Mouse (Mus musculus) embryonic fibroblast, embryonic 13.5 days (primary cell): Measurements from ENCODE around the gene Cdca3. TPM values are rescaled to one million over a fixed set of nuclear protein-coding genes. Genes with fewer than 3 reads are reported as not detected.

Experiments
- H3K27ac ChIP-seq: 2 replicates; pipeline ENCODE4 v1.5.1; 2012; ENCODE audit warnings: low read length, control low read depth, inconsistent platforms; ENCODE audit not compliant: insufficient read depth
- H3K4me1 ChIP-seq: 2 replicates; pipeline ENCODE4 v1.6.1; 2011; ENCODE audit warnings: low read length; ENCODE audit not compliant: control insufficient read depth, insufficient read depth
- H3K4me3 ChIP-seq: 2 replicates; pipeline ENCODE4 v1.5.1; 2011; ENCODE audit warnings: mild to moderate bottlenecking, control low read depth, low read length; ENCODE audit not compliant: insufficient read depth
- CTCF ChIP-seq: IDR thresholded peaks from 2 replicates; pipeline ENCODE4 v1.5.1; 2011; ENCODE audit warnings: mild to moderate bottlenecking, control low read depth, low read length, moderate library complexity, borderline replicate concordance; ENCODE audit not compliant: insufficient read depth
- POLR2A ChIP-seq: IDR thresholded peaks from 2 replicates; pipeline ENCODE4 v1.6.1; 2011; ENCODE audit warnings: low read depth, mild to moderate bottlenecking, control low read depth, low read length, moderate library complexity
- polyA plus RNA-seq: library from polyadenylated mRNA; stranded (reverse); fragments of >200 nt; gene quantifications from 2 replicates; pipeline ENCODE4 v1.2.4, GENCODE M21; 2011; ENCODE audit warnings: low read depth; ENCODE audit not compliant: missing spikeins, insufficient read length

Cdca3 gene
- polyA plus RNA-seq, 1 experiment, result 61.1 TPM

DNA sequence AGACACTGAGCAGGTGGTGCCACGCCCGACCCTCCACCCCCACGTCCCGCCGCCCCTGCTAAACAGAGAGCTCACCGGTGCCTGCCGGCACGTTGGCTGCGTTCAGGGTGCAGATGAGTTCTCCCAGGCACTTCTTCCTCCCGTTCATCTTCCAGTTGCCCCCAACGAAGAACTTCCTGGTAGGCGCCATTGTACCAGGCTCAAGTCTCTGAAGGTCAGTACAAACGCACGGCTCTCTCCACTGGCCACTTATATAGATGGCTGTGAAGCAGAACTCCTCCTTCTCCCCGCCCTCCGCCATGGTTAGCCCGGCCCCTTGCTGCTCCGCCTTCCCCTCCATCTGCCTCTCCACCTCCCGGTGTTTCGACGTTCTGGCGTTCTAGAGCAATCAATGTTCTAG lies 15.4 kb upstream of the Cdca3 start, which contains the start of gene Tpi1:
TSS of gene Tpi1 (minus strand) at position 364 of the 400 bp plus-strand sequence.
- no peaks in the 10 kb centered on the region for H3K4me1 ChIP-seq
- TF ChIP-seq POLR2A, result peak; percentile 100
- no peak for TF ChIP-seq CTCF
- peak within 1 kb of the TSS; percentile 70 for H3K4me3 ChIP-seq
- peak within 1 kb of the TSS; percentile 58 for H3K27ac ChIP-seq

DNA sequence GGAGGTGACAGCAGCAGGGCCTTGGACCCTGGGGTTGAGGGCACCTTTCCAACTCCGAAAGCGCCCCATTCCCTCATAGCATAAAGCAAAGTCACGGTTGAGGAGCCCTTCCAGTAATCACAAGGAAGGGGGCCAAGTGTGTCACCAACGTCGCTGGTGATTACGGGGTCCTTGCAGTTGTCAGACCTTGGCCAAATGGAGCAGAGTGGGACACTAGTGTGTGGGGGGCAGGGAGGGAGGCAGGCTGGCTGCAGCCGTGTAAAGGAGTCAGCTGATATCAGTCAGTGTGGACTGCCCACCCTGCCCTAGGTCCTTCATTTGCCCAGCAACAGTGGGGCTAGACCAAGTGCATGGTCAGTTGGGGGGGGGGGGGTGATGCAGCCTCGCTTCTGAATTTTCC lies 14.9 kb upstream of the Cdca3 start:
- Histone ChIP-seq H3K27ac (no peak overlapping the region), H3K4me3 (no peak overlapping the region), H3K4me1 (no peaks in the 10 kb centered on the region)
- TF ChIP-seq CTCF (no peak), POLR2A (no peak)

DNA sequence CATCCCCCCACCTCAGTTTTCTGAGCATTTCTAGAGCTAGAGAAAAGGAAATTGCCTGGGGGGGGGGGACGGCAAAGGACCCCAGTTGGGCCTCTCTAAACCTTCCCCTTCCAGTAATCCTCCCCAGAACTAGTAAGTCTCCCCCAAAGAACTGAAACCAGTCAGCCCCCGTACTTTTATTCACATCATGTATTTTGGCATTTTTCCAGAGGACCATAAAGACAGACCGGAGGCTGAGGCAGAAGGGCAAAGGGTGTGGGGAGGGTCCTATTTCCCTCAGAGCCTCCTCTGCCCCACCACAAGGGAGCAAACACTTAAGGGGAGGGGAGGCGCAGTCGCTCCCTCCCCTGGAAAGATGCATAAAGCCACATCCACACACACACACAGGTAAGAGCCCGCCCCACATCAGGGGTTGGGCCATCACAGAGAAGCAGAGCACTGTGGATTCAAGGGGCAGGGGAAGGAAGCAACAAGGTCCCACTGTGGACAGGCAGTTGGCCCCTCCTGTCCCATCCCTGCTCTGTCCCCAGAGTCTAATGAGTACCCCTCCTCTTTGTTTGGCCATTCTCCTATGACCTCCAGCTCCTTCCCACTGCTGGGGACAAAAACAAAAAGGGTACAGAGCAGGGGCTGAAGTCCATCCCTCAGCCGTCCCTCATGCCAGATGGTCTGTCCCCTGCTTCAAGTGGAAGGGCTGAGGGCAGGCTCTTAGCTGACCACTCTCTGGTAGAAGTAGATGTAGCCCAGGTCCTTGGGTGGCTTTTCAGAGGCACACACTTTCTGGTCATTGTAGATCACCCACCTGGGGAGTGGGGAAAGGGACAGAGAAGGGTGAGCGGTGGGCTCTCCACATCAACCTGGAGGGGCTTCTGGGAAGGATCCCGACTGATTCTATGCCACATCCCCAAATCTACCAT lies 14.2 kb upstream of the Cdca3 start:
- no peaks in the 10 kb centered on the region for H3K4me1 ChIP-seq
- H3K4me3 ChIP-seq, result no peak overlapping the region
- TF ChIP-seq POLR2A, result no peak
- H3K27ac ChIP-seq, result no peak overlapping the region

DNA sequence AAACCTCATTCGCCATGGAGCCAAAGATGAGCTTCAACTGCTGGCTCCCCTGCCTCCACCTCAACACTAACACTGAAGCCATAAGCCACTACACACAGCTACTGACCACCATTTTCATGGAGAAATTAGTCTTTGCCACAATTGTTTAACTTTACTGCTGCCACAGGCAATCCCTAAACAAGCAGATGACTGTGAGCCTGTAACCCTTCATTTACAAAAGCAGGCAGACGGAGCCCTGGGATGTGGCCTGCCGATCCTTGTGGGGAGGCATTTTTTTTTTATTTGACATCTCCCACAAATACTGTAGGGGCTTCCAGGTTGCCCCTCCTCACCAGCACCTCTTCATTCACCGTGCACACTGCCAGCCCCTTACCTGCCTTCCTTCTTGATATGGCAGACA lies 12.7 kb upstream of the Cdca3 start:
- Histone ChIP-seq H3K27ac (no peak overlapping the region), H3K4me3 (no peak overlapping the region), H3K4me1 (no peaks in the 10 kb centered on the region)
- TF ChIP-seq POLR2A (no peak), CTCF (no peak)

DNA sequence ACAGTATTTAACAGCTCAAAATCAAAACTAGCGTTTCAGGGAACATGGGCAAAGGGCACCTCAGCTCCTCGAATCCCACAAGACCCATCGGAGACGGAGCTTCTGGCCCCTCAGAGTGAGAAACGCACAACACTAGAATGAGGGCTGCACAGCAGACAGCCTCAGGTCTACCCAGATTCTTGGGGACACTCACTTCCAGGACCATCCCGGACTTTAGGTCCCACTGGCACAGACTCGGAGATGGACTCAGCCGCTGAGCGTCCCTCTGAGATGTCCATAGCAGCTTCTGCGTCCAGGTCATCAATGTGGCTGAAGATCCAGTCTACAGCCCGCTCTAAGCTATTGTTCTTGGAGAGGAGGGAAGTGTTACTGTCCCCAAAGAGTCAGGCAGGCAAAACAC lies 12.2 kb upstream of the Cdca3 start:
- Histone ChIP-seq H3K27ac (no peak overlapping the region), H3K4me1 (no peaks in the 10 kb centered on the region), H3K4me3 (no peak overlapping the region)
- TF ChIP-seq CTCF (no peak), POLR2A (no peak)

DNA sequence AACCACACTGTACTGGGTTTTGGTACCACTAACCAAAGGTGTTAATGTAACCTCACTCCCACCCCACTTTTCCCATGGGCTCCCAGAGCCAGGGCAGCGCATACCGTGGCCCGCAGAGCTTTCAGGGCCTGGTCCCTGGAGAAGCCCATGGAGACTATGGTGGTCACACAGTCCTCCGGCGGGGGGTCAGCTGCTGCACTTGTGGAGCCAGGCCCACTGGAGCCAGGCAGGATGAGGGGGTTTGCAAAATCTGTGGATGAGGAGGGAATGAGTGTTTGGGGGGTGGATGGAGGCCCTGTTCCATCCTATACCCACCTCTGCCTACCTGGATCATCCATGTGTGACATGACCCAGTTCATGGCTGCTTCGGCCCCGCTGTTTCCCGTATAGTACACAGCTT lies 11.8 kb upstream of the Cdca3 start:
- no peaks in the 10 kb centered on the region for H3K4me1 ChIP-seq
- no peak for TF ChIP-seq POLR2A
- no peak for TF ChIP-seq CTCF
- H3K27ac ChIP-seq, result no peak overlapping the region
- no peak overlapping the region for H3K4me3 ChIP-seq

DNA sequence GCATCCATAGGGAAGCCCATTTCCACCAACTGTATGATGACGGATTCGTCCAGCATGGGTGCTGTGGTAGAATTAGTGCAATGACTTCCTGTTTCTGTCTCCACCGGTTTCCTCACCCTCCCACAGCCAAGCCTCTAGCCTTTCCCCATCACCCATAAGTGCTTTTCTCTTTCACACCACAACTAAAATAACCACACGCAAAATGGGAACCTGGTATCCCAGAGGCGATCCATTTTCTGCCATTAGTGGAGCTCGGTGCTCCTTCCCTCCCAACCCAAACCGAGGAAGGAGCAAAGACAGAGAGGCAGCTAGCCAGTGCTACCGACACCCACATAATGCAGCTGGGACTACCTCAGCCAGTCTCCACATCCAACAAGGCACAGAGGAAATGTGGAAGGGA lies 11.4 kb upstream of the Cdca3 start:
- TF ChIP-seq POLR2A, result no peak
- no peak for TF ChIP-seq CTCF
- H3K4me3 ChIP-seq, result no peak overlapping the region
- no peaks in the 10 kb centered on the region for H3K4me1 ChIP-seq
- no peak overlapping the region for H3K27ac ChIP-seq

DNA sequence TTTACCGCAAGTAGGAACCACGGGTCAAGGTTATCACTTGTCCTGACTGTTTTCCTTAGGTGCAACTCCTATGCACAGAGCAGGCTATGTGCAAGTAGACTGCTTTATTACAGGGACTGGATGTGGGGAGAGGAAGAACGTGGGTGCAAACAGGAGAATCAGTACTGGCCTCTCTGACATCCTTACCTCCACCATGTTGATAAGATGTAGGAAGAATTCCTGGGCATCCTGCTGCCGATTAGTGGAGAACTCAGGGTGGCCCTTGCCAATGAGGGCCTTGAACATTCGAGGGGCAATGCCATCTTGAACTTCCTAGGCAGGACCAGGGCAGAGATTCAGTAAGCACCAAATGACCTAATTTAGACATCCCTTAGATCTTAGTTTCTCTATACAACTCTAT lies 8.5 kb upstream of the Cdca3 start:
- no peak overlapping the region for H3K27ac ChIP-seq
- H3K4me3 ChIP-seq, result no peak overlapping the region
- TF ChIP-seq CTCF (no peak), POLR2A (no peak)
- H3K4me1 ChIP-seq, result no peaks in the 10 kb centered on the region

DNA sequence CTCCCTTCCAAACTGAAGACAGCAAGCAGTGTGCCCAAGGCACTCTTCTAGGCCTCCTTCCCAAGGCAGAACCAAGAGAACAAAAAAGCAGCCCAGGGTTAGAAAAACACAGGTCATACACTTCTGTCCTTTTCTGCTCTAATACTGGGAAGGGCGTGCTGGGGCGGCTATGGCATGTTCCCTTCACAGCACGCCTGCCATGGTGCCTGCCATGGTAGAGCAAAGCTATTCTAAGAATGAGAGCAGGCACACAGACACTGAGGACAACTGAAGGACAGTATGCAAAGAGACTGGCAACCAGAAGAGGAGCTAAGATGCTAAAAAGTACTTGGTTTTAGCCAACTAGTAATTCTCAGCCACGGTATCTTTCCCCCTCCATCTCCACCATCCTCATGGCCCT lies 7.3 kb upstream of the Cdca3 start:
- no peak overlapping the region for H3K27ac ChIP-seq
- no peaks in the 10 kb centered on the region for H3K4me1 ChIP-seq
- no peak for TF ChIP-seq CTCF
- H3K4me3 ChIP-seq, result no peak overlapping the region

DNA sequence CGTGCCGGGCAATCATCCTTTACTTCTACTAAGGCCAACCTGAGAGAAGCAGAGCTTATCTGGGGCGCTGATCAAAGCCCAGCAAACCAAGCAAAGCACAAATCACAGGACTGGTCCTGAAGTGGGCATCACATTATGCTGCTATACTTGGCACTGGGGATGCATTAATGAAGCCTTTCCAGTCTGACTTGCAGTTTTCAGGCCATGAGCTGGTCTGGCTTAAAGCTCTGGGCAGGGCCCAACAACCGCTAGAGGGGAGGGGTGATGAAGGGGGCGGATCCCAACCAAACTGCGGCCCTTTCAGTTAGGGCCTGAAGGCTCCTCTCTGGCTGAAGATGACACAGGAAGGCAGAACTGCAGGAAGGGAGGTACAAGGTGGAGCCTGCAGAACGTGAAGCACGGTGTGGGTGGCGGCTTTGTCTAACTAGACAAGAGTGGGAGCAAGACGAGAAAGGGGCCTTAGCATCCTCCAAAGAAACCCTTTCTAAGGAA lies 1.2 kb upstream of the Cdca3 start:
- Histone ChIP-seq H3K4me3 (peak overlapping the region; percentile 70), H3K4me1 (no peaks in the 10 kb centered on the region), H3K27ac (peak overlapping the region; percentile 55)
- TF ChIP-seq POLR2A, result peak; percentile 86
- no peak for TF ChIP-seq CTCF
